Mouse (Mus musculus) heart, postnatal 4 days (tissue): ENCODE data around the gene Klhl26. TPM values are rescaled to one million over a fixed set of nuclear protein-coding genes. Genes with fewer than 3 reads are reported as not detected.
A peak's percentile ranks its signal among the peaks of the same experiment; 100 is the strongest.

Source experiments
- DNase-seq: peaks from one replicate; pipeline ENCODE4 v3.0.0; 2021
- total RNA-seq, 2 experiments: library from RNA; stranded (reverse); gene quantifications; 2 replicates each; pipeline ENCODE4 v1.2.3; 2021

Klhl26 gene
- total RNA-seq, 2 experiments from 2014 or later: 8.2 to 9.2 TPM

GRCm38 (mm10) chr8:70501820-70502529, 25.2 kb upstream of the Klhl26 start:
- peak; percentile 66 for DNase-seq

DNA sequence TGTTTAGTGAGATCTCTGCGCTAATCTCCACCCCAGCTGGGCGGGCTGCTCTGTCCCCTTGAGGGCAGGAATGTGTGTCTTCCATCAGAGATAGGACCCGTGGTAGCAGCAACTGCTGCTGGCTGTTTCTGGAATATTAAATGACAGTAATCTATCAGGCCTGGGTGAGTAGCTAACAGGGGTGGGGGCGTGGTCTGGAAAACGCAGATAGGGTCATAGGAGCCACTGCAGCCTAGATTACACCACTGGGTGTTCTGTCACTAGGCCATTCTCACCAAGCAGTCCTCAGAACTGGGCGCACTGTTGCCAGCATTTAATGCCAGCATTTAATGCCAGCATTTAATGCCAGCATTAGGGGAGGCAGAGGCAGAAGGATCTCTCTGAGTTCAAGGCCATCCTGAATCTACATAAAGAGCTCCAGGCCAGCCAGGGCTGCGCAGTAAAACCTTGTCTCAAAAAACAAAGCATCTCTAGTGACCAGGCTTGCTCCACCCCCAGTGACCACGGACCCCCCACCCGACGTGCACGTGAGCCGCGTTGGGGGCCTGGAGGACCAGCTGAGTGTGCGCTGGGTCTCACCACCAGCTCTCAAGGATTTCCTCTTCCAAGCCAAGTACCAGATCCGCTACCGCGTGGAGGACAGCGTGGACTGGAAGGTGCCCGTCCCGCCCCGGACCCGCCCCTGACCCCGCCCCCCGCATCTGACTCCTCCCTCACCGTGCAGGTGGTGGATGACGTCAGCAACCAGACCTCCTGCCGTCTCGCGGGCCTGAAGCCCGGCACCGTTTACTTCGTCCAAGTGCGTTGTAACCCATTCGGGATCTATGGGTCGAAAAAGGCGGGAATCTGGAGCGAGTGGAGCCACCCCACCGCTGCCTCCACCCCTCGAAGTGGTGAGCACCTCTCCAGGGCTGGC, 23.9 kb upstream of the Klhl26 start:
- no peak for DNase-seq

DNA sequence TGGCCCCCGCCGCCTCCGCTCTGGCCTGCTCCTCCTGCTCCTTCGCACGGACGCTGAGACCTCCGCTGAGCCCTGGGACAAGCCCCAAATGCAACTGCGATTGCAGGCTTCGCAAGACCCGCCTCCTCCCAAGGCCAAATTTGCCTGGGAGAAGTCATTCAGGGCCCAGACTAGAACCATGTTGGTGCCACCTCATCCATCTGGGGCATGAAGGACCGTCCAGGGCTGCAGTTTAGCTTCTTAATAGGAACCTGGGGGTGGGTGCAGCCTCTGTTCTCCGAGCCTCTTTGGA, 18.9 kb upstream of the Klhl26 start:
- DNase-seq: no peak

DNA sequence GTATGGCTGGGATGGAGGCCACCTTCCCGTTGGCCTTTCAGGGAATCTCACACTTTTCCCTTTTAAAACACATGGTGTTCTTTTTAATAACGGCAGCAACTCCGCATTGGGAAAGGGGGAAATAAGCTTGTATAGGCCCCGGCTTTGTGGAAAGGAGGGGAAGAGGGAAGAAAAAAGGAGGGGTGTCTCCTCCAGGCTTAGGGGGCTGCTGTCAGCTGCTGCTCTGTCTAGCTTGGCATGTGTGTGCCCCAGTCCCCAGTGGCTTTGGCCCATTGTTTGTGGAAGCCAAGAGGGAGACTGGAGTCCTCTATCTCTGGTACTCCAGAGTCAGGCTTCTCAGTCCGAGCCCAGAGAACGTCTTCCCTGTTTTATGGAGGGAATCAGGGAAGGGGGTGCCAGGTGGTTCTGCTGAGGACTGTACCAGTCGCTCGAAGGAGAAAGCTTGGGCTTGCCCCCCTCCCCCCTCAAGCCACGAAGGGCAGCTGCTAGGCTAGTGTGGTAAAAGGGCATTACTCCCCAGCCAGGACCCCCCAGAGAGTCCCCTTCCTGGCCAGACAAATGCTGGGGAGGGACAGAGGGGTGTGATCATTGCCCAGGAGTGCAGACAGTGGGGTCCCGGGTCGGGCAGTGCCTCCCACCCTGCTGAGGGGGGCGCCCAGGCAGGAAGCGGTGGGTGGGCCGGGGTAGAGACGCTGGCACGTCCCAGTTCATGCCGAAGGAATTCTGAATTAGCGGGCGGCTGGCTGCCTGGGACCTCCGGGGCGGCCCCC, 18.4 kb upstream of the Klhl26 start:
- no peak for DNase-seq

- no peak for DNase-seq
These were observed 17.7 kb upstream of the Klhl26 start for GRCm38 (mm10) chr8:70494416-70494945.

GRCm38 (mm10) chr8:70493692-70494415, 17.1 kb upstream of the Klhl26 start:
- no peak for DNase-seq

DNA sequence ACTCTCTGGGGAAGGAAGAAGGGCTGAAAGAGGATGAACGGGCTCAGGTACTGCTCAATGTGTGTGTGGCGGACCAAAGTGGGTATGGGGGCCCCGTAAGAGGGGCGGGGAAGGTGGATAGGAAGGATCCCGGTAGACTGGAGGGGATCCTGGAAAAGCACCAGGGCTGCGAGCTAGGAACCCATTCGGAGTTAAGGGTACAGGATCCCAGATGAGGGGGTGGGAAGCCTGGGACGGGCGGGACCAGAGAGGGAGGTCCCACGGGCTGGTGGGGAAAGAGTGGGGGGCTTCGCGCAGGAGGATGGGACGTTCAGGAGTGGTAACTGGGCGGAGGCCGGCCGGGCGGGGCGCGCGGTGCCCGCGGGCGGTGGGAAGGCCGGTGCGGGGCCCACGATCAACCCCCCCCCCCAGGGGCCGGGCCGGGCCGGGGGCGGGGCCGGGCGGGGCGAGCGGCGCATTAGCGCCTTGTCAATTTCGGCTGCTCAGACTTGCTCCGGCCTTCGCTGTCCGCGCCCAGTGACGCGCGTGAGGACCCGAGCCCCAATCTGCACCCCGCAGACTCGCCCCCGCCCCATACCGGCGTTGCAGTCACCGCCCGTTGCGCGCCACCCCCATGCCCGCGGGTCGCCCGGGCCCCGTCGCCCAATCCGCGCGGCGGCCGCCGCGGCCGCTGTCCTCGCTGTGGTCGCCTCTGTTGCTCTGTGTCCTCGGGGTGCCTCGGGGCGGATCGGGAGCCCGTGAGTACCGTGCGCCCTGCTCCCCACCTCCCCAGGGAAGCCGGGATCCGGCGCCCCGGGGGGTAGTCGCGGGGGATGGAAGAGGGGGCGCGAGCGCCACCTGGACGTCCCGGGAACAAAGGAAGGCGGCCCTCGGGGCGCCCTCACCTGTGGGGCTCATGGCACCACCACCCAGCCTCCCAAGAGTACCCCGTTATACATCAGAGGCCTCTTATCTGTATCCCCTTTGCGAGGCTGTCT, 16.2 kb upstream of the Klhl26 start, which contains the start of gene Crlf1:
TSS of gene Crlf1 (plus strand) at position 495 of the 977 bp plus-strand sequence.
- DNase-seq: no peak

- no peak for DNase-seq
These were observed 14.2 kb upstream of the Klhl26 start for GRCm38 (mm10) chr8:70490880-70491495.

GRCm38 (mm10) chr8:70490061-70490879, 13.5 kb upstream of the Klhl26 start:
- no peak for DNase-seq

DNA sequence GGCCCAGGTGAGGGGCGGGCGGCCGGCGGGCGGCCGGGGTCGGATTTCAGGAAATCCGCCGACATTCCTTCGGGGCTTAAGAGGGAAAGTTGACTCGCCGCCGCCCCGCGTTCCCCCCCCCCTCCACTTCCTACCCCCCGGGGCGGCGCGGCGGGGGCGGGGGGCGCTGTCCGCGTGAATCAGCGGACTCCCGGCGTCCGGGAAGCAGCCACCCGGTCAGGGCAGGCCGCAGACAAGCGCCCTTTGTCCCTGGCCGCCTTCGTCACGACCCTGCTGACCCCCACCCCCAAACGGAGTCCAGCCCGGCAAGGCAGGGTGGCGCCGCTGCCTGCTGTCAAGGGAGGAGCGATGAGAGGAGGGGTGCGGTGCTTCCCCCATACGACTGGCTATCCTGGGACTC, 12.8 kb upstream of the Klhl26 start:
- DNase-seq: peak; percentile 21

GRCm38 (mm10) chr8:70488931-70489470, 12.2 kb upstream of the Klhl26 start:
- no peak for DNase-seq

- DNase-seq: peak; percentile 24
These were observed 11.4 kb upstream of the Klhl26 start for GRCm38 (mm10) chr8:70487993-70488796.

DNA sequence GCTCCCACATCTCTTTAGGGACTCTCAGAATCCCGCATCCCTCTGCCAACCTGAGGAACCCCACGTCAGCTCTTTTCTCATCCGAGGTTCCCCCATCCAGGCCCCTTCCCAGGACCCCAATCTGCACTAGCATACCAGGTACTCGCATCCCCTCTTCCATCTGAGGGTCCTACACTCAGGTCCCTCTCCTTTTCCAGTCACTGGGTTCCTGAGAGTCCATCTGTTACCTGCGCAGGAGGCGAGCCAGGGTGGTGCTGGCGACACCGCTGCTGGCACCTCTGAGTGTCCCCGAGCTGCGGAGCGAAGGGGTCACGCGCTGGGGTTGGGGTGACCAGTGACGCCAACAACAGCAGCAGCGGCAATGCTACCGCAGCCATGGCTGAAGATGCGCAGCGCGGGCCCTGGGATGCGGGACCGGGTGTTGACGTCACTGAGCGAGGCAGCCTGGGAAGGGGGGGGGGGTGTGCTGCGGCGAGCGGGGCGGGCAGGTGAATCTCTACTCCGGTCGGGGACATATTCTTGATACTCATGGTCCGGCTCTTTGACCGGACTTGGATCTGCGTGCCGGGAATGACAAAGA, 10.3 kb upstream of the Klhl26 start, which contains the start of gene Tmem59l:
TSS of gene Tmem59l (minus strand) at position 418 of the 580 bp plus-strand sequence.
- peak; percentile 5 for DNase-seq

GRCm38 (mm10) chr8:70486191-70486681, 9.5 kb upstream of the Klhl26 start:
- DNase-seq: no peak

GRCm38 (mm10) chr8:70482943-70483342, 6.2 kb upstream of the Klhl26 start:
- DNase-seq: no peak

- no peak for DNase-seq
These were observed 5.1 kb upstream of the Klhl26 start for GRCm38 (mm10) chr8:70481908-70482307.

- no peak for DNase-seq
These were observed 658 bp upstream of the Klhl26 start for GRCm38 (mm10) chr8:70477269-70477982.
